Mouse (Mus musculus) ES-CJ7 (cell line): ENCODE results near the gene Espl1.

Experiments
- DNase-seq: peaks from one replicate; pipeline ENCODE4 v3.0.0; 2011; ENCODE audit warnings: low read depth, low spot score

The Espl1 gene

GRCm38 (mm10) chr15:102273982-102274716 lies 21.9 kb upstream of the Espl1 start:
- peak; percentile 50 for DNase-seq

- no peak for DNase-seq
These were observed 17.4 kb upstream of the Espl1 start for GRCm38 (mm10) chr15:102278726-102279091.

- DNase-seq = peak; percentile 86
These were observed 16.8 kb upstream of the Espl1 start, which contains the start of gene Mfsd5 for GRCm38 (mm10) chr15:102279092-102279782. Gene Mfsd5 (plus strand): TSS chr15:102279454.

- peak; percentile 71 for DNase-seq
These were observed 16.1 kb upstream of the Espl1 start for GRCm38 (mm10) chr15:102279783-102280520.

- DNase-seq = no peak
These were observed 15.4 kb upstream of the Espl1 start for GRCm38 (mm10) chr15:102280623-102281022.

- peak; percentile 41 for DNase-seq
These were observed 13.4 kb upstream of the Espl1 start for GRCm38 (mm10) chr15:102282463-102283292.

GRCm38 (mm10) chr15:102283648-102284047 lies 12.4 kb upstream of the Espl1 start:
- no peak for DNase-seq

GRCm38 (mm10) chr15:102287395-102287794 lies 8.7 kb upstream of the Espl1 start:
- peak; percentile 47 for DNase-seq

- DNase-seq = no peak
These were observed 421 bp downstream of the Espl1 start for GRCm38 (mm10) chr15:102296368-102297006.

- DNase-seq = no peak
These were observed 6.5 kb downstream of the Espl1 start for GRCm38 (mm10) chr15:102302542-102302941.

GRCm38 (mm10) chr15:102308717-102309116 lies 12.7 kb downstream of the Espl1 start:
- peak; percentile 59 for DNase-seq

- DNase-seq = no peak
These were observed 14.2 kb downstream of the Espl1 start for GRCm38 (mm10) chr15:102310074-102310845.

- DNase-seq = no peak
These were observed 15.4 kb downstream of the Espl1 start for GRCm38 (mm10) chr15:102311489-102311888.

- no peak for DNase-seq
These were observed 19.2 kb downstream of the Espl1 start for GRCm38 (mm10) chr15:102315292-102315691.

GRCm38 (mm10) chr15:102316263-102316662 lies 20.2 kb downstream of the Espl1 start:
- DNase-seq = peak; percentile 78

- no peak for DNase-seq
These were observed 28.8 kb downstream of the Espl1 start for GRCm38 (mm10) chr15:102324654-102325473.

GRCm38 (mm10) chr15:102326022-102326576 lies 30.0 kb downstream of the Espl1 start, which contains the start of gene Pfdn5:
Gene Pfdn5 (plus strand): TSS chr15:102326116.
- DNase-seq = peak; percentile 90

- DNase-seq = no peak
These were observed 30.8 kb downstream of the Espl1 start for GRCm38 (mm10) chr15:102326892-102327291.

GRCm38 (mm10) chr15:102331610-102332015 lies 35.5 kb downstream of the Espl1 start, which contains the start of gene Myg1:
Gene Myg1 (plus strand): TSS chr15:102331709.
- DNase-seq = peak; percentile 88
